ENCODE assay signal across 26 mouse cellular contexts in the genomic region with DNA sequence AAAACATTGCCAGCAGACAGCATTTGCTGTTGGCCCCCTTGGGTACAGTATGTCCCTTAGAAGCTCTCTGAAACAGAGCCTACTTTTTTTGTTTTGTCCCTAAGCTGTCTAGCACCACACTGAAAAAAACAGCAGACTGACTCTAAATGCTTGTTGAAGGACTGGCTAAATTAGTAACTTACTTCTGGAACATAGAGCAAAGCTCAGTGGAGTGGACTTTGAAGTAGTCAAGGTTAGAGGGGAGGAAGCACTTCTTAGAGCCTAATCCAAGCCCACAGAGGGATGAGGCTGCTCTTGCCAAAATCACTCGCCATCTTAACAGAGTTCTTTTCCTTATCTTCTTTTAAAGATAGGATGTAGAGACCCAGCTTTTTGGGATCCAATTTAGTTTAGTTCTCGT.
DNase-seq lines count a peak whose midpoint lies in the region; ATAC-seq lines count a peak whose summit lies in the region.
"Had no signal": no experiment of that assay in that cellular context is flagged by ENCODE, and none has a peak within 500 bp of the region (broad histone marks: within the 10 kb centered on the region; RNA-seq: fewer than 3 reads in every experiment).

No protein-coding gene starts in this region.

- ATAC-seq in kidney, embryonic 16.5 days (ENCODE audit: low FRiP score, low TSS enrichment): no peak
- no peak for ATAC-seq in lung, embryonic 16.5 days (ENCODE audit: low read depth)
- ATAC-seq in forebrain, embryonic 11.5 days (replicated peaks; ENCODE audit: low FRiP score): no peak
- ATAC-seq: forebrain, embryonic 13.5 days; forebrain, postnatal 0 days had no signal

- H3K27me3 ChIP-seq in kidney, embryonic 16.5 days (ENCODE audit: insufficient read depth, low read length): peaks cover 18% of the 10 kb centered on the region; the same call in 1 of the 2 replicates
- H3K27me3 ChIP-seq in lung, embryonic 16.5 days (ENCODE audit: control insufficient read depth, insufficient read depth, low read depth, low read length): no peaks in the 10 kb centered on the region
- peaks cover 2% of the 10 kb centered on the region for H3K27me3 ChIP-seq in forebrain, embryonic 11.5 days (ENCODE audit: control insufficient read depth, insufficient read depth, low read length)
- H3K27me3 ChIP-seq: CH12.LX; embryonic facial prominence, embryonic 12.5 days; embryonic facial prominence, embryonic 15.5 days; hindbrain, embryonic 15.5 days had no signal

- H3K27ac ChIP-seq in kidney, embryonic 16.5 days (ENCODE audit: low read length): no peak overlapping the region
- 0 out of 2 replicates have a peak overlapping the region, but pooled peaks have one; percentile 13 for H3K27ac ChIP-seq in lung, embryonic 16.5 days (ENCODE audit: low read length)
- no peak overlapping the region for H3K27ac ChIP-seq in forebrain, embryonic 11.5 days (ENCODE audit: low read depth, low read length)
- H3K27ac ChIP-seq: embryonic facial prominence, embryonic 12.5 days; embryonic facial prominence, embryonic 15.5 days; forebrain, embryonic 13.5 days; gastrocnemius, adult 2 months; hindbrain, embryonic 12.5 days; hindbrain, embryonic 15.5 days had no signal

- DNase-seq in kidney, adult 8-10 months: peak; percentile 2 to 46
- DNase-seq in kidney, postnatal 36 days: peak; percentile 9 to 21
- no peak for DNase-seq in kidney, postnatal 10 days
- no peak for DNase-seq in lung, adult 18-20 months
- DNase-seq in forebrain, embryonic 11.5 days (ENCODE audit: low spot score): no peak
- DNase-seq: adrenal gland, postnatal 10 days; B cell, adult 2 months; cerebellum, adult 11 months; cerebellum, adult 2 months; cerebellum, adult 9-11 months; cerebellum, postnatal 25 days; forebrain, postnatal 0 days; gastrocnemius, adult 2 months; gastrocnemius, postnatal 14 days; heart, adult 11 months had no signal

- H3K4me3 ChIP-seq in kidney, embryonic 16.5 days (ENCODE audit: low read length): no peak overlapping the region
- H3K4me3 ChIP-seq in lung, embryonic 16.5 days (ENCODE audit: low read length): no peak overlapping the region
- H3K4me3 ChIP-seq in forebrain, embryonic 11.5 days (ENCODE audit: low read depth, low read length): no peak overlapping the region
- H3K4me3 ChIP-seq: embryonic facial prominence, embryonic 12.5 days; embryonic facial prominence, embryonic 15.5 days; erythroblast, embryonic 14.5 days; forebrain, embryonic 13.5 days; gastrocnemius, adult 2 months; hindbrain, embryonic 12.5 days; hindbrain, embryonic 15.5 days had no signal

- no peak overlapping the region for H3K4me2 ChIP-seq in kidney, embryonic 16.5 days (replicated peaks; ENCODE audit: low read depth, low read length)
- H3K4me2 ChIP-seq in lung, embryonic 16.5 days (ENCODE audit: low read depth, low read length): no peak overlapping the region
- no peak overlapping the region for H3K4me2 ChIP-seq in forebrain, embryonic 11.5 days (ENCODE audit: low read depth, low read length, severe bottlenecking)
- H3K4me2 ChIP-seq: embryonic facial prominence, embryonic 12.5 days; embryonic facial prominence, embryonic 15.5 days; forebrain, embryonic 13.5 days; heart, embryonic 11.5 days; hindbrain, embryonic 12.5 days; hindbrain, embryonic 15.5 days had no signal

- H3K9me3 ChIP-seq in kidney, embryonic 16.5 days (ENCODE audit: low read length): no peaks in the 10 kb centered on the region
- H3K9me3 ChIP-seq in lung, embryonic 16.5 days (ENCODE audit: control insufficient read depth, low read length): no peaks in the 10 kb centered on the region
- H3K9me3 ChIP-seq in forebrain, embryonic 11.5 days (ENCODE audit: control insufficient read depth, low read length): no peaks in the 10 kb centered on the region
- H3K9me3 ChIP-seq: embryonic facial prominence, embryonic 12.5 days; embryonic facial prominence, embryonic 15.5 days; forebrain, embryonic 13.5 days; G1E; hindbrain, embryonic 12.5 days; hindbrain, embryonic 15.5 days had no signal

- H3K4me1 ChIP-seq in kidney, embryonic 16.5 days (ENCODE audit: insufficient read depth, low read length): no peaks in the 10 kb centered on the region
- peaks cover 3% of the 10 kb centered on the region; the same call in 1 of the 2 replicates for H3K4me1 ChIP-seq in lung, embryonic 16.5 days (replicated peaks; ENCODE audit: control insufficient read depth, insufficient read depth, low read length)
- H3K4me1 ChIP-seq in forebrain, embryonic 11.5 days (replicated peaks; ENCODE audit: control insufficient read depth, insufficient read depth, low read length): no peaks in the 10 kb centered on the region
- H3K4me1 ChIP-seq: embryonic facial prominence, embryonic 12.5 days; embryonic facial prominence, embryonic 15.5 days; forebrain, embryonic 13.5 days; hindbrain, embryonic 12.5 days; hindbrain, embryonic 15.5 days had no signal

- H3K9ac ChIP-seq in kidney, embryonic 16.5 days (replicated peaks; ENCODE audit: low read length): no peak overlapping the region
- no peak overlapping the region for H3K9ac ChIP-seq in lung, embryonic 16.5 days (ENCODE audit: low read length)
- no peak overlapping the region for H3K9ac ChIP-seq in forebrain, embryonic 11.5 days (ENCODE audit: low read length)
- H3K9ac ChIP-seq: embryonic facial prominence, embryonic 12.5 days; embryonic facial prominence, embryonic 15.5 days; forebrain, embryonic 13.5 days; forebrain, postnatal 0 days; hindbrain, embryonic 12.5 days; hindbrain, embryonic 15.5 days had no signal

- WGBS in kidney, embryonic 16.5 days: 49% methylated on average over 2 of the region's 2 CpGs
- 40% methylated on average over 2 of the region's 2 CpGs for WGBS in lung, embryonic 16.5 days
- 53% methylated on average over 2 of the region's 2 CpGs for WGBS in forebrain, embryonic 11.5 days

- no peaks in the 10 kb centered on the region for H3K36me3 ChIP-seq in kidney, embryonic 16.5 days (ENCODE audit: insufficient read depth, low read length)
- no peaks in the 10 kb centered on the region for H3K36me3 ChIP-seq in lung, embryonic 16.5 days (ENCODE audit: control insufficient read depth, insufficient read depth, low read length)
- no peaks in the 10 kb centered on the region for H3K36me3 ChIP-seq in forebrain, embryonic 11.5 days (ENCODE audit: control insufficient read depth, insufficient read depth, low read length)
- H3K36me3 ChIP-seq: embryonic facial prominence, embryonic 12.5 days; embryonic facial prominence, embryonic 15.5 days; G1E; hindbrain, embryonic 12.5 days; hindbrain, embryonic 15.5 days had no signal

Comparison
In these comparisons a context has a peak if more than half of its experiments do, and no peak if none do; other contexts are left out.
1. DNase-seq: peak in kidney, adult 8-10 months (2 of 2) and kidney, postnatal 36 days (2 of 2); none in kidney, postnatal 10 days (single experiment), lung, adult 18-20 months (0 of 2) and forebrain, embryonic 11.5 days (single experiment).